Mouse (Mus musculus) hindbrain, embryonic 14.5 days (tissue): ENCODE results near the gene Sema4d. TPM values are rescaled to one million over a fixed set of nuclear protein-coding genes. Genes with fewer than 3 reads are reported as not detected.

Experiments
- ATAC-seq: fragments of 200-750 bp; cut with Nextera tagmentation; 2 replicates; pipeline ENCODE4 v1.8.0; 2017; ENCODE audit warnings: moderate number of reproducible peaks, mild to moderate bottlenecking, moderate TSS enrichment, moderate library complexity; ENCODE audit not compliant: low FRiP score
- DNase-seq: peaks from one replicate; pipeline ENCODE4 v3.0.0-alpha.2; 2015; ENCODE audit warnings: low spot score
- H3K27ac ChIP-seq: fragments of 300-500 bp; sonication (generic); 2 replicates; pipeline ENCODE4 v1.5.1; 2014; ENCODE audit warnings: mild to moderate bottlenecking, moderate library complexity
- H3K27me3 ChIP-seq: fragments of 300-500 bp; sonication (generic); 2 replicates; pipeline ENCODE4 v1.6.1; 2014; ENCODE audit warnings: mild to moderate bottlenecking, low read length, mixed read lengths; ENCODE audit not compliant: control insufficient read depth, insufficient read depth
- H3K36me3 ChIP-seq: fragments of 300-500 bp; sonication (generic); replicated peaks from 2 replicates; pipeline ENCODE4 v1.6.1; 2014; ENCODE audit not compliant: control insufficient read depth, insufficient read depth
- H3K4me1 ChIP-seq: fragments of 300-500 bp; sonication (generic); replicated peaks from 2 replicates; pipeline ENCODE4 v1.6.1; 2014; ENCODE audit warnings: antibody characterized with exemption, low read length, mixed read lengths; ENCODE audit not compliant: control insufficient read depth, insufficient read depth
- H3K4me2 ChIP-seq: fragments of 300-500 bp; sonication (generic); replicated peaks from 2 replicates; pipeline ENCODE4 v1.6.1; 2014; ENCODE audit warnings: mild to moderate bottlenecking, moderate library complexity
- H3K4me3 ChIP-seq: fragments of 300-500 bp; sonication (generic); replicated peaks from 2 replicates; pipeline ENCODE4 v1.5.1; 2014; ENCODE audit warnings: mild to moderate bottlenecking, low read length
- H3K9ac ChIP-seq: fragments of 300-500 bp; sonication (generic); 2 replicates; pipeline ENCODE4 v1.6.1; 2014
- H3K9me3 ChIP-seq: fragments of 300-500 bp; sonication (generic); 2 replicates; pipeline ENCODE4 v1.6.1; 2016; ENCODE audit warnings: low read length; ENCODE audit not compliant: control insufficient read depth
- WGBS: fragments of 180-500 bp; shearing (Covaris S2); extraction: QIAGEN DNeasy Blood & Tissue Kit; methylation state at CpG from one replicate; pipeline ENCODE4 v1.1.7; 2014; 5-methylcytosine and 5-hydroxymethylcytosine counted together
- polyA plus RNA-seq: library from polyadenylated mRNA; unstranded; fragments of >200 nt; fragmentation: Nextera tagmentation; extraction: Ambion mirVana; gene quantifications from 2 replicates; pipeline ENCODE4 v1.2.1, GENCODE M21; 2014

Gene Sema4d
- polyA plus RNA-seq, 1 experiment from 2014 or later: 16.2 TPM

DNA sequence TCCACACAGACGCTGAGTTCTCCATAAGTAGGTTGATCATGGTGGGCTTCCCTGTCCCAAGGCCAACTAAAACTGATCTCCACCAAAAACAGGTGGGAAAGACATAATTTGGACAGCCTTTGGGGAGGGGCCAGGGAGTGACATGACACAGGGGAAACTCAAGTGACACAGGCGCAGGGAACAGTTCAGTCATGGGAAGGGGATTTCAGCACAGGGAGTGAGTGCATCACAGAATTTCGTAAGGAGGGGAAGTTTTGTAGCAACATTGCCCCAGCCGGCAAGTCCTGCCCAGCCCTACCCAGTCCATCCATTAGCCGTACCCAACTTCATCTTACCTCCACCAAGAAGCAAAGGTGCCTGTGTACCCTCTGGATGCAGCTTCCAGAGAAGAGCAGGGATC lies 52.8 kb downstream of the Sema4d start:
- WGBS: 92% methylated on average over 5 of the region's 5 CpGs
- no peak overlapping the region for H3K27ac ChIP-seq
- H3K27me3 ChIP-seq: no peaks in the 10 kb centered on the region
- DNase-seq (no peak), ATAC-seq (no peak)
- H3K9me3 ChIP-seq: no peaks in the 10 kb centered on the region
- no peaks in the 10 kb centered on the region for H3K36me3 ChIP-seq
- H3K4me1 ChIP-seq: no peaks in the 10 kb centered on the region
- no peak overlapping the region for H3K4me2 ChIP-seq
- H3K9ac ChIP-seq: no peak overlapping the region
- no peak overlapping the region for H3K4me3 ChIP-seq

DNA sequence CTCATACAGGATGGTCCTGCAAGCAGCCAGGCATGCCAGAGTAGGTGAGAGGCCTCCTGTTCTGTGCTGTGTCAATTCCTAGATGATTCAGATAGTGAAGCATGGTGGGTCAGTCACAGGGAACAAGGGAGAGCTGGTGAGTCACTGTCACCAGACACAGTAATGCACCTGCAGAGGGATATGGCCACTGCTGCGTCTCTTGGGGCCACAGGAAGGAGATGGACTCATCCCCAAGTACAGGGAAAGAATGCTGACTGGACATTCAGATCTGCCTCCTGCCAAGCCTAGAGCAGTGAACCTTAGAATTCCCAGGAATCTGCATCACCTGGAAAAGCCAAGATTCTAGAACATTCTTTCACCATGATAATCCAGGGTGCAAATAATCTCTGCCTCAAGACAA lies 53.8 kb downstream of the Sema4d start:
- Histone ChIP-seq H3K9me3 (no peaks in the 10 kb centered on the region), H3K27ac (no peak overlapping the region), H3K36me3 (no peaks in the 10 kb centered on the region), H3K4me1 (no peaks in the 10 kb centered on the region), H3K27me3 (no peaks in the 10 kb centered on the region), H3K9ac (no peak overlapping the region), H3K4me3 (no peak overlapping the region), H3K4me2 (no peak overlapping the region)
- no peak for ATAC-seq
- DNase-seq: no peak
- 95% methylated on average over 1 of the region's 1 CpGs for WGBS

DNA sequence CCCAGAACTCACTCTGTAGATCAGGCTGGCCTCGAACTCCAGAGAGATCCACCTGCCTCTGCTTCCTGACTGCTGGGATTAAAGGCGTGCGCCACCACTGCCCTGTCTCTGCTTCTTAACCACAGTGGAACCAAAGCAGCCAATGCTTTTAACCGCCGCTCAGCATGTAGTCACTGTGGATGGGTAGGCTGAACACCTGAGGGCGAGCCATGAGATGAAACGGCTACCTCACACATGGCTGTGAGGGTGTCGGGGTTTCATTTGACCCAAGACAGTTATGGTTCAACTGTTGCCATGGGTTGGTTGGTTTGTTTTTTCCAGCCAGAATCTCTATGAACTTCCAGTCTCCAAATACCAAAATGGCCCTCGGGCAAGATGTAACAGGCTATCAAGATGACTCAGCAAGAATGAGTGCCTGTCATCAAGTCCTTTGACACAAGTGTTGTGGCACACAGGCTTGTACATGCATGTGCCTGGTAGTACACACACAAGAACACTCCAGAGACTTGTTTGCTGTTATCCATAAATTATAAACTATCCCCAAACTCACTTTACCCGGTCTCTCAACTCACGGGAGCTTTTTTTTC lies 54.9 kb downstream of the Sema4d start:
- Histone ChIP-seq H3K9me3 (no peaks in the 10 kb centered on the region), H3K4me3 (no peak overlapping the region), H3K27me3 (no peaks in the 10 kb centered on the region), H3K36me3 (no peaks in the 10 kb centered on the region), H3K9ac (no peak overlapping the region), H3K4me1 (no peaks in the 10 kb centered on the region), H3K27ac (no peak overlapping the region), H3K4me2 (no peak overlapping the region)
- WGBS: 96% methylated on average over 11 of the region's 11 CpGs
- DNase-seq: no peak
- no peak for ATAC-seq

DNA sequence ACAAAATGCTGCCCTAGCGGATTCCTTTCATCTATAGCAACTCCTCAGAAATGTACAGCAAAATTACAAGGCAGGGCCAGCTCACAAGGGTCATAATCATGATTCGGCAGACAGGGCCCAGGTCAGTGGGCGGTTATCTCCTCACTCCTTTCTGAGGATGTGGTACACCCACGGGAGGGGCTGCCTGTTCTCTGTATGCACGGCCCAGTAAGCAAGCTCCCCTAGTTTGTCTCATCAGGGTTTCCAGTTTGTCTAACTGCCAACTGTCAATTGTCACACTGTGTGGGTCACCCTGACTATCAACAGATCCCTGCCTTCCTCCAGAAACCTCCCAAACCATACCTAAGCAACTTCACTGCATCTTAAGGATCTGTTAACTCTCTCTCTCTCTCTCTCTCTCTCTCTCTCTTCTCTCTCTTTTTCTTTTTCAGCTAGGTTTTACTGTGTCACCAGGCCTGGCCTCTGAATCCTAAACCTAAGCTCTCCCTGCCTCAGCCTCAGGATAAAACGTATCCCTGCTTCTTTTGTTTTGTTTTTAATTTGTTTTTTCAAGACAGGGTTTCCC lies 55.5 kb downstream of the Sema4d start:
- ATAC-seq (no peak), DNase-seq (no peak)
- no peak overlapping the region for H3K9ac ChIP-seq
- no peak overlapping the region for H3K4me2 ChIP-seq
- no peaks in the 10 kb centered on the region for H3K9me3 ChIP-seq
- H3K27ac ChIP-seq: no peak overlapping the region
- no peaks in the 10 kb centered on the region for H3K4me1 ChIP-seq
- no peaks in the 10 kb centered on the region for H3K27me3 ChIP-seq
- H3K4me3 ChIP-seq: no peak overlapping the region
- H3K36me3 ChIP-seq: no peaks in the 10 kb centered on the region
- 52% methylated on average over 6 of the region's 6 CpGs for WGBS

DNA sequence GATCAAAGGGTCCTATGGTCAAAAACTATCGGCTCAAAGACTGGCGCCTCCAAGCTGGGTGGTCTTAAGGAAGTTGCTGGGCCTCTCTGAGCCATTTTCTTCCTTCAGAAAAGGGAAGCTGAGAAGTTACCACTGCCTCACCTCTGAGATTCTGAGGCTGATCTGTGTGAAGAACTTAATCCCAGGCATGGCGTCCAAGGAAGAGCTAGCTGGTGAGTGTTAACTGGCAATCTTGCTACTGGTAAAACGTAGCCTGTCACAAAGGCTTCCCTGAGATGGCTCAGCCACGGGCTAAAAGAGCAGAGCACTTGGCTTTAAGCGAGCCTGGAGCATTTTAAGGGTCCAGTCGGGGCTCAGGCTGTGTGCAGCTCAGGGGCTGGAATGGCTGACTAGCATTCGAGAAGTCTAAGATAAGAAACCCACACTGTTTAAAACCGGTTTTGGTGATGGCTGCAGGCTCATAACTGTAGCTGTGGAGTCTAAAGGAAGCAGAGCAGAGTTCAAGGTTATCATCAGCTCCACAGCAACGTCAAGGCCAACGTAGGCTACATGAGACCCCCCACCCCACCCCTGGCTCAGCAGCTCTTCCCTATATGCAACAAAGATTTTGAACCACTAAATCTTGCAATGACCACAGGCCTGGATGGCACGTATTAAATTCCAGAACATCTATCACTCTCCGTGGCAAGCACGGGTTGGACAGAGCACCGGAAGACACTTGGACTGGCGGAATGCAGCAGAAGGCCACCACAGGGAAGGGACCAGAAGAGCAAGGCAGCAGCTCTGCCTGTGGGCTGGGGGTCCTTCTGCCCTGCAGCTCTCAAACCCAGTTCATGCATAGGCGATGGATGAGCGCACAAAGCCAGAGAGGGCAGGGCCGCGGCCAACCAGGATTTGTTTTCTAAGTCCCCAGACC lies 56.3 kb downstream of the Sema4d start:
- Histone ChIP-seq H3K9me3 (no peaks in the 10 kb centered on the region), H3K4me1 (peaks cover 6% of the 10 kb centered on the region), H3K27me3 (no peaks in the 10 kb centered on the region), H3K4me3 (no peak overlapping the region), H3K36me3 (no peaks in the 10 kb centered on the region), H3K27ac (no peak overlapping the region), H3K4me2 (no peak overlapping the region), H3K9ac (no peak overlapping the region)
- 72% methylated on average over 20 of the region's 20 CpGs for WGBS
- DNase-seq (no peak), ATAC-seq (no peak)

DNA sequence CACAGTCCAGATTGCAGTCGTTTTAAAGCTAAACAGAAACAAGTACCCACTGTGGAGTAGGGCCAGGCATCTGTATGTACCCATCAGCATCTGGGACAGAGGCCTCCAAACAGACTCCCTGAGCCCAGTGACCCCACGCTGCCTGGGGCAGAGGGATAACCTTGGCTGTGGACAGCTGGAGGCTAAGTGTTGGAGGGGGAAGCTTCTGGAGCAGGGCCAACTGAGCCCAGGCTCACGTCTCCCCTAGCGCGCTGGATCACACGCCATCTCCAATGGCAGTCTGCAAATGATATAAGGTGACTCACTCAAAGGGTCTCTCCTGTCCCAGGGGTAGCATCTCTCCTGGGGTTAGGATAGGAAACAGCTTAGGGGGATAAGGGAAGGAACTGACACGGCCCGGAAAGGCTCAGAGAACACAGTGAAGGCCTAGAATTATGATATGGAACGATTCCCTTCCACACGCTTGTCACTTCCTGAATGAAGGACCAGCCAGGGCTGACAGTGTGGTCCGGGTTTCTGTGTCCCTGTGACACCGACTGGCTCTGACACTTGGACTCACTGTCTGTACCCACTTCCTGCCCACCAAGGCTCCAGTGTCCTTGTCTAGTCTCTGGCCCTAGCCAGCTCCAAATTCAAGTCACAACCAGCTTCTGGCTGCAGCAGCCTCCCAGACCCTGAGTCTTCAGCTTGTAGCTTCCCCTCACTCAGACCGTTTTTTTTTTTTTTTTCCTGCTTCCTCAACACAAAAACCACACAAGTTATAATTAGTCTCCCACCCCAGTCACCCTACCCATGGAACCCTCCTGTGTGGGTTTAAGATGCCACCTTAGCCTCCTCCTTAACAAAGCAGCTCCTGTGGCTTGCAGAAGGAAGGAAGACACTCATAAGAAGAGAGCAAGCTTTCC lies 57.3 kb downstream of the Sema4d start:
- Histone ChIP-seq H3K4me3 (no peak overlapping the region), H3K4me1 (peaks cover 11% of the 10 kb centered on the region), H3K9ac (no peak overlapping the region), H3K4me2 (no peak overlapping the region), H3K9me3 (no peaks in the 10 kb centered on the region), H3K36me3 (no peaks in the 10 kb centered on the region), H3K27ac (no peak overlapping the region), H3K27me3 (no peaks in the 10 kb centered on the region)
- ATAC-seq (no peak), DNase-seq (no peak)
- WGBS: 84% methylated on average over 13 of the region's 13 CpGs

DNA sequence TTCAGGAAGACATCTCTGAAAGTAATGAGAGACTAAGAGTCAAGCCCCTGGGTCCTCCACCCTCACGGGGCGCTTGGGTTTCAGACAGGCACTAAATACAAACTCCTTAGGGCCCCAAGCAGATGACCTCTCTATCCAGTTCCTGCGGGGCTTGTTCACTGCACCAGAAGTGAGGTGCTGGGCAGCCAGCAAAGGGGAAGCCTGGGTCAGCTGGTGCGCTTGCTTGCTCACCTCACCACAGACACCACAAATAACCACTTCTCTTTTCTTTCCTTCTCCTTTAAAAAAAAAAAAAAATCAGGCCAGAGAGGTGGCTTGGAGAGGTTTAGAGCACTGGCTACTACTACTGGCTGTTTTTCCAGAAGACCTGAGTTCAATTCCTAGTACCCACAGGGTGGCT lies 59.0 kb downstream of the Sema4d start:
- WGBS: 91% methylated on average over 4 of the region's 4 CpGs
- Histone ChIP-seq H3K4me2 (no peak overlapping the region), H3K27me3 (no peaks in the 10 kb centered on the region), H3K9ac (no peak overlapping the region), H3K27ac (no peak overlapping the region), H3K36me3 (no peaks in the 10 kb centered on the region), H3K4me3 (no peak overlapping the region), H3K4me1 (peaks cover 17% of the 10 kb centered on the region), H3K9me3 (no peaks in the 10 kb centered on the region)
- ATAC-seq: no peak
- DNase-seq: no peak

DNA sequence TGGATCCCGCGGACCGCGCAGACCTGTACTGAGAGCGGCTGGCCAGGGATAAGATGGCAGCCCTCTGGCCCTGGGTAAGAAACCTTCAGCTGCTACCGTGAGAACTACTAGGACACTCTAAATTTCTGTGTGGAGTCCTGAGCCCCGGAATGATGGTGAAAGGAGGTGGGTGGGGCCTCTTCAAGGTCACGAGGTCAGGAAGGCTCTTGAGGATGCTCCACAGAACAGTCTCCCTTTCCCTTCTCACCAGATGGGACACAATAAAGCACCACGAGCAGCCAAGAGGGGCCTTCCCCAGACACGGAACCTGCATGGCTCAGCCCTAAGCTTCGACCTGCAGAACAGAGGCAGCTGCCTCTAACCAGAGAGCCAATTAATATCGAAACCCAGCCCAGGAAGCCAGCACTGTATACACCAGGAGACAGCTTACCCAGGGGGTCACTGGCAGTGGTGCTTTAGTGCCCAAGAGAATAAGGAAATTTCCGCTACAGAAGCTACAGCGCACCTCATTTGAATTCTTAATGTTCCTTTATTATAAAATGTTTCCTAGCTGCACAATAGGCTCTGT lies 61.4 kb downstream of the Sema4d start:
- ATAC-seq: no peak
- Histone ChIP-seq H3K4me2 (no peak overlapping the region), H3K4me3 (no peak overlapping the region), H3K9me3 (no peaks in the 10 kb centered on the region), H3K9ac (0 out of 2 replicates have a peak overlapping the region, but pooled peaks have one; percentile 28), H3K4me1 (peaks cover 17% of the 10 kb centered on the region), H3K27ac (0 out of 2 replicates have a peak overlapping the region, but pooled peaks have one; percentile 26), H3K27me3 (no peaks in the 10 kb centered on the region), H3K36me3 (no peaks in the 10 kb centered on the region)
- no peak for DNase-seq
- 49% methylated on average over 14 of the region's 14 CpGs for WGBS
